Mouse (Mus musculus) cerebellum, adult 9-10 months (tissue): ENCODE results near the gene Alkbh7.

Experiments used
- DNase-seq: peaks from one replicate; pipeline ENCODE4 v3.0.0; 2022

Alkbh7 gene

DNA sequence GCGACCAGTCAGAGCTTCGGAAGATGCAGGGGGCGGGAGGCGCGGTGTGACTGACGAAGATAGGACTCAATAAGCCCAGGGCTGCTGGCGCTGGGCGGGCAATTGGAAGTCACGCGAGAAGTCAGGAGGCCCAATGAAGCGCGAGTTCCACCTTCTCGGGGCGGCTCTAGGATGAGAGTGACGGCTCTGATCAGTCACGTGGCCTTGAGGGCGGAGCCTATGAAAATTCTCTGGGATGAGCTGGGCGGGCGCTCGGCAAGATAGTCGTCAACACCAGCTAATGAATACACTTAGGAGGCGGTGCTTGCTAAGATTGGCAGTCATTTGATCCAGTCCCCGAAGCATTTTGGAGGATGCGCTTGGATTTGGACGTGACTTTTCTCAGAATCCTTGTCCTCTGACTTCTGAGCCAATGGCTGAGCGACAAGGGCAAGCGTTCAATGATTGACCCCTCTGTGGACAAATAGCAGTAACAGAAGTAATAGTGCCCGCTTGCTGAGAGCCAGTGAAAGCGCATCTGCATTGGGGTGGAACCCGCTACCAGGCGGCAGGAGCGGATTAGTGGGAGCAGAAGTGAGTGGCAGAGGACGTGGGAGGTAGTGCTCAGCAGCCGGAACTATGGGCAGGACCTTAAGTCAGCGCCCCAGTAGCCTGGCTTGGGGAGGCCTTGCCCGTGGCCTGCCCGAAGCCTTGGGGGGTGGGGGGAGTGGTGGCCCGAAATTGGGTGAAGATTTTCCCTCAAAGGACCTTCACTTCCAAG is 34.7 kb downstream of the Alkbh7 start:
- DNase-seq: peak; percentile 100

DNA sequence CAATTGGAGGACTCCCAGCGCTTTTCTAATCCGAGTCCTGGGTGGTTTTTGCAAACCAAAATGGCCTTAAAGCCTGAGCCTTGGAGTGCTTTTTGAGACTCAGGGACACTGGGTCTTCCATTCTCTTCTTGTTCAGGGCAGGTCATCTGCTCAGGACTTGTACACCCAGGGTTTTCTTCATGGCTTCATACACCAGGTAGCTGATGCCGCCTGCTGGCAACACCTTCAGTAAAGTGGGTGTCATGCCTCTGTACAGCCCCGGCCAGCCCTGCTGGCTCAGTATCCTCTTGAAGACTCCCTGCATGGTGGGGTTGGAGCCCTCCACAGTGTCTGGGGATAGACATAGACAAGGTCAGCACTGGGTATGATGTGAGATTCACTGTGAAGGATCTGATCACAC is 35.7 kb downstream of the Alkbh7 start:
- DNase-seq: peak; percentile 66

DNA sequence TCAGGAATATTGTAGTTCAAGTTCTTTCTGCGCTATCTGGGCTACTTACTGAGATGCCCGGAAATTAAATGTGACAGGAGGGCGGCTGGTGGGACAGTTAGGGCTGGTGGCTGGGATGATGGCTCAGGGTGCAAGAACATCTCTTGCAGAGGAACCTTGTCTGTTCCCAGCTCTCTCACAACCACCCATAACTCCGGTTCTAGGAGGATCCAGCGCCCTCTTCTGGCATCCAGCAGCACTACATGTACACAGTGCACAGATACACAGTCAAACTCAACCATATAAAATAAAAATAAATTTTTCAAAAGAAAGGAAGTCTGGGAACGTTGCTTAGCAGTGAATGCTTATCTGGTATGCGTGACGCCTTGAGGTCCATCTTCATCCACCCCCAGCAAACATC is 41.8 kb downstream of the Alkbh7 start:
- no peak for DNase-seq

- DNase-seq: no peak
These were observed 44.4 kb downstream of the Alkbh7 start, which contains the start of gene Slc25a41 for GRCm38 (mm10) chr17:57041554-57041953. Gene Slc25a41 (minus strand): TSS chr17:57041654.

GRCm38 (mm10) chr17:57047406-57047805 is 50.3 kb downstream of the Alkbh7 start:
- no peak for DNase-seq

GRCm38 (mm10) chr17:57048816-57049215 is 51.7 kb downstream of the Alkbh7 start:
- no peak for DNase-seq
